Mouse (Mus musculus) heart, postnatal 0 days (tissue): ENCODE data around the gene Trim34a.

Source experiments
- CTCF ChIP-seq: IDR thresholded peaks from 2 replicates; pipeline ENCODE4 v1.5.1; 2016; ENCODE audit warnings: antibody characterized with exemption, control low read depth, low read depth
- EP300 ChIP-seq: IDR thresholded peaks from 2 replicates; pipeline ENCODE4 v1.6.1; 2016; ENCODE audit warnings: antibody characterized with exemption, low read depth

- TF ChIP-seq EP300 (no peak), CTCF (peak; percentile 77)
Measured at GRCm38 (mm10) chr7:104244287-104245181, at the start of gene Trim34a.
